Mouse (Mus musculus) neural tube, embryonic 15.5 days (tissue): ENCODE data around the gene Abl2. TPM values are rescaled to one million over a fixed set of nuclear protein-coding genes. Genes with fewer than 3 reads are reported as not detected.
"Not testable (repeated sequence)": the region's sequence is repeated elsewhere in the genome, so short reads cannot be mapped to it uniquely, and the experiment has no call there.

Experiments used
- ATAC-seq: fragments of 200-750 bp; cut with Nextera tagmentation; 2 replicates; pipeline ENCODE4 v1.8.0; 2017; ENCODE audit warnings: mild to moderate bottlenecking, moderate TSS enrichment, moderate library complexity; ENCODE audit not compliant: low FRiP score
- H3K27ac ChIP-seq: fragments of 300-500 bp; sonication (generic); replicated peaks from 2 replicates; pipeline ENCODE4 v1.5.1; 2015; ENCODE audit warnings: mild to moderate bottlenecking, inconsistent platforms
- H3K27me3 ChIP-seq: fragments of 300-500 bp; sonication (generic); replicated peaks from 2 replicates; pipeline ENCODE4 v1.6.1; 2015; ENCODE audit warnings: inconsistent platforms
- H3K36me3 ChIP-seq: fragments of 300-500 bp; sonication (generic); 2 replicates; pipeline ENCODE4 v1.6.1; 2015; ENCODE audit warnings: inconsistent platforms
- H3K4me1 ChIP-seq: fragments of 300-500 bp; sonication (generic); 2 replicates; pipeline ENCODE4 v1.6.1; 2015; ENCODE audit warnings: inconsistent platforms
- H3K4me2 ChIP-seq: fragments of 300-500 bp; sonication (generic); 2 replicates; pipeline ENCODE4 v1.6.1; 2015; ENCODE audit warnings: inconsistent platforms, mild to moderate bottlenecking, moderate library complexity
- H3K4me3 ChIP-seq: fragments of 300-500 bp; sonication (generic); replicated peaks from 2 replicates; pipeline ENCODE4 v1.5.1; 2015; ENCODE audit warnings: mild to moderate bottlenecking, inconsistent platforms
- H3K9ac ChIP-seq: fragments of 300-500 bp; sonication (generic); replicated peaks from 2 replicates; pipeline ENCODE4 v1.6.1; 2015; ENCODE audit warnings: mild to moderate bottlenecking, inconsistent platforms
- H3K9me3 ChIP-seq: fragments of 300-500 bp; sonication (generic); replicated peaks from 2 replicates; pipeline ENCODE4 v1.6.1; 2016; ENCODE audit warnings: inconsistent platforms
- WGBS: fragments of 180-500 bp; shearing (Covaris S2); methylation state at CpG from one replicate; pipeline ENCODE4 v1.1.7; 2015; ENCODE audit warnings: mixed read lengths; 5-methylcytosine and 5-hydroxymethylcytosine counted together
- polyA plus RNA-seq: library from polyadenylated mRNA; unstranded; fragments of >200 nt; fragmentation: Nextera tagmentation; extraction: Ambion mirVana; gene quantifications from 2 replicates; pipeline ENCODE4 v1.2.1, GENCODE M21; 2015

Abl2 gene
- polyA plus RNA-seq = 5.3 and 5.4 TPM in 2 replicates

DNA sequence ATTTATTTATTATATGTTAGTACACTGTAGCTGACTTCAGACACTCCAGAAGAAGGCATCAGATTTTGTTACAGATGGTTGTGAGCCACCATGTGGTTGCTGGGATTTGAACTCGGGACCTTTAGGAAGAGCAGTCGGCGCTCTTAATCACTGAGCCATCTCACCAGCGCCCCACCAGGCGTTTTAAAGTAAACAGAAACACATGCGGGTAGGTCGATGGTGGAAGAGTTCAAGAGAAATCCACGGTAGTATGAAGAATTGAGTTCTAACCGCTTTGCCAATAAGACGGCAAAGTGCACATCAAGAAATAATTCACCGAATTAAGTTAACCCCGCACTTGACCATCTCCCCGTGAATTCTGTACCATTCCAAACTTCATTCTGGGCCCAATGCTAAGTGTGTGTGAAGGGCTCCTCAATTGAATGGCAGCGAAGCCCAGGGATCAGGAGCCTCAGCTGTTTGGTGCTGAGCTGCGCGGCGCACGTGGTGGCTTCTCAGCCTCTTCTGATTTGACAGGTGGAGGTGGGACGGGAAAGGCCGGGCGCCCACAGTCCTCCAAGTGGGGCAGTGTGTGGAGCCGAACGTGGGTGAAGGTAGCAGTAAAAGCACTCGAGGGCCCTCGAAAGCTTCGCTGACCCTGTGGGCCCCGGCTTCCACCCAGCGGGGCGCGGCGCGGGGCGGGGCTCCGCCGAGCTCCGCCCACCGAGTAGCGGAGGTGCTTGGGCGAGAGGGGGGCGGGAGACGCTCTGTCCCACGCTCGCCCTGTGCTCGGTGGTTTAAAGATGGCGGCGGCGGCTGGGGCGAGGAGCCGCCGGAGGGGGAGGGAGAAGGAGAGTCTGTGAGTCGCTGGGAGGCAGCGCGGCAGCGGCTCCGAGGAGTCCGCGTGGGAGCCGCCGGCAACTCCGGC, at the start of gene Abl2:
Gene Abl2 (plus strand): TSS at position 763 of the 907 bp plus-strand sequence.
- H3K9me3 ChIP-seq = no peaks in the 10 kb centered on the region
- peak within 1 kb of the TSS; percentile 97 for H3K4me3 ChIP-seq
- ATAC-seq = peak; percentile 97
- peaks cover 26% of the 10 kb centered on the region for H3K4me1 ChIP-seq
- H3K9ac ChIP-seq = peak within 1 kb of the TSS; percentile 98
- H3K27ac ChIP-seq = peak within 1 kb of the TSS; percentile 98
- WGBS = 10% methylated on average over 55 of the region's 60 CpGs
- H3K27me3 ChIP-seq = no peaks in the 10 kb centered on the region
- H3K36me3 ChIP-seq = no peaks in the 10 kb centered on the region
- peak within 1 kb of the TSS; percentile 82 for H3K4me2 ChIP-seq

DNA sequence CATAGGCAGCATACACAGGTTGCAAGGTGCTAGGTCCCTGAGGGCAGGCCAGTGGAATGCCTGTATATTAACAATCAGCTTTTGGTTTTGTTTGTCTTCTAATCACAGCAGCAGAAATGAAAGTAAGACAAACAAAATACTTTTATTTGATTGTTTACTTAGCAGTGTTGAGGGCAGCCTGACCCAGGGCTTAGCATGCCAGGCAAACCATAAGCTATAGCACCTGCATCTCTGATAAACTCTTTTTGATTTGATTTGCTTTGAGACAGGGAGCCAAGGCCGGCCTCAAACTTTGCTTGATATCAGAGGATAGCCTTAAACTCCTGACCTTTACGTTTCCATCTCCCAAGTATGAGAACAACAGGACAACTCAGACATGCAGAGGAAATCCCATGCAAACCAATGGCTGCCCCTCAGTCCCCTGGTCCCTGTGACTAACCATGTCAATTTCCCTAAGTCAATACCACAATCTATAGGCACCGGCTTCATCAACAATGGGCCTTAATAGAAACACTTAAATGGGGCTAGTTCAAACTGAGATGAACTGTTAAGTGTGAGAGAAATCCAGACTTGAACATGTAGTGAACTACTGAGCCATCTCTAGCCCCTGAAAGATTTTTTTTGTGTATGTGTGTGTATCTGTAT, 38.3 kb upstream of the Abl2 start:
- ATAC-seq = no peak
- H3K27me3 ChIP-seq = no peaks in the 10 kb centered on the region
- no peaks in the 10 kb centered on the region for H3K36me3 ChIP-seq
- H3K9me3 ChIP-seq = no peaks in the 10 kb centered on the region
- H3K4me1 ChIP-seq = no peaks in the 10 kb centered on the region
- H3K9ac ChIP-seq = no peak overlapping the region
- no peak overlapping the region for H3K4me3 ChIP-seq
- no peak overlapping the region for H3K27ac ChIP-seq
- no peak overlapping the region for H3K4me2 ChIP-seq
- 88% methylated on average over 3 of the region's 3 CpGs for WGBS

DNA sequence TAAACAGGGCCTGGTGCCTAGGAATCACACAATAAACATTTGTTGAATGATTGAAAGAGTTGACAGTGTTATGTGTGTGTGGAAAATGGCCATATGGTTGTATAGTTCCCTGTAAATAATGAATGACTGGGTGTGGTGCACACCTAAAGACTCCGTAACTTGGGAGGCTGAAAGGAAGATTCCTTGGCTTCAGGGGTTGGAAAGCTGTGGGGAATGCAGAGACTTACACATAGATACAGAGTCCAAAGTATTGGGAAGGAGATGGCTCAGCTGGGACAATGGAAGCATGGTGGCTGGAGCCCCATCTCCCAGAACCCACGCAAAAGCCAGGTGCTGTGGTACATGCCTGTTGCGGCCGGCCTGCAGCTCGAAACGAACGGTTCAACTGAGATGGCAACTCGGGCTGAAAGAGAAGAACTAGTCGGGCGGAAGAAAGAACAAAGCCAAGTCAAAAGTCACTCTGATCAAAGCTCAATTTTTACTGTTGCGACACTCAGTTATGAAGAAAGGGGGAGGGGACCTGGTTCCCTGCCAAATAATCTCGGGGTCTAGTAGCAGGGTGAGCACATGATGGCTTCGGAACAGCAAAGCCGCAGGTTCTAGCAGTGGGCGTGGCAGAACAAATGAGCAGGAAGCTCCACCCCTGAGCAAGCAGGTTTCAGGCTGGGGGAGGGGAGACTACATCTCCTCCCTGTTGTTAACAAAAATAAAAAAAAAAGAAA, 36.6 kb upstream of the Abl2 start:
- no peaks in the 10 kb centered on the region for H3K4me1 ChIP-seq
- no peak overlapping the region for H3K9ac ChIP-seq
- H3K4me2 ChIP-seq = peak overlapping the region; percentile 26; the same call in 1 of the 2 replicates
- H3K27ac ChIP-seq = no peak overlapping the region
- H3K27me3 ChIP-seq = no peaks in the 10 kb centered on the region
- WGBS = 40% methylated on average over 15 of the region's 15 CpGs
- no peaks in the 10 kb centered on the region for H3K36me3 ChIP-seq
- no peak for ATAC-seq
- H3K4me3 ChIP-seq = no peak overlapping the region
- H3K9me3 ChIP-seq = no peaks in the 10 kb centered on the region

DNA sequence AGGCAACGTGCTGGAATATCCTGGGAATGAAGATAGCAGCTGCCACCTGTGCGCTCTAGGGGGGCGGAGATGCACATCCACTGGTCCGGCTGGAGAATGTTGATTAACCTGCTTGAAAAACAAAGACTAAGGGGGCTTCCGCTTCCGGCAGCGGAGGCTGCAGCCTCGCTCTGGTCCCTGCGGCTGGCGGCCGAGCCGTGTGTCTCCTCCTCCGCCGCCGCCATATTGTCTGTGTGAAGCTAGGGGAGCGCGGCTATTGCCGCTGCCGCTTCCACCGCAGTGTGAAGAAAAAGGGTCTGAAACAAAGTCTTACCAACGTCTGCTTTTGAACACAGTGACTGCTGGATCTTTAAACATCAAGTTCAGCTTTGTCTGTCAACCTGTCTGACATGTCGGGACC, 34.7 kb upstream of the Abl2 start, which contains the start of gene Gm10031:
Gene Gm10031 (plus strand): TSS at position 171 of the 400 bp plus-strand sequence.
- peak; percentile 79 for ATAC-seq
- H3K27me3 ChIP-seq, H3K4me1 ChIP-seq, H3K9ac ChIP-seq, H3K4me3 ChIP-seq, H3K4me2 ChIP-seq, H3K9me3 ChIP-seq, H3K27ac ChIP-seq, H3K36me3 ChIP-seq: not testable (repeated sequence)
- 97% methylated on average over 22 of the region's 22 CpGs for WGBS

- not testable (repeated sequence) for H3K27me3 ChIP-seq, H3K4me1 ChIP-seq, H3K9me3 ChIP-seq, H3K4me2 ChIP-seq, ATAC-seq, H3K9ac ChIP-seq, H3K36me3 ChIP-seq, H3K27ac ChIP-seq, H3K4me3 ChIP-seq
- WGBS = 90% methylated on average over 16 of the region's 16 CpGs
Observed at GRCm38 (mm10) chr1:156532476-156533175, 26.0 kb upstream of the Abl2 start.

DNA sequence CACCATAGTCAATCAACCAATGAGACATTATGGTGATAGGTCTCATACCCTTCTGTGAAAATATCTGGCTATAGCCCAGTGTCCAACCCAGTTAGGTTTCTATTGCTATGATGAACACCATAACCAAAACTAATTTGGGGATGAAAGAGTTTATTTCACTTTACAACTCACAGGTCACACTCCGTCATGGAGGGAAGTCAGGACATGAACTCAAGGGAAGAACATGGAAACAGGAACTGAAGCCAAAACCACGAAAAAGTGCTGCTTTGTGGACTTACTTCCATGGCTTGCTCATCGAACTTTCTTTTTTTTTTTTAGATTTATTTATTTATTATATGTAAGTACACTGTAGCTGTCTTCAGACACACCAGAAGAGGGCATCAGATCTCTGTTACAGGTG, 25.1 kb upstream of the Abl2 start:
- Histone ChIP-seq H3K27me3 (no peaks in the 10 kb centered on the region), H3K4me1 (no peaks in the 10 kb centered on the region), H3K4me2 (no peak overlapping the region), H3K36me3 (no peaks in the 10 kb centered on the region), H3K4me3 (no peak overlapping the region), H3K9me3 (no peaks in the 10 kb centered on the region), H3K9ac (no peak overlapping the region), H3K27ac (no peak overlapping the region)
- 97% methylated on average over 3 of the region's 3 CpGs for WGBS
- ATAC-seq = no peak

- Histone ChIP-seq H3K27me3 (no peaks in the 10 kb centered on the region), H3K36me3 (no peaks in the 10 kb centered on the region), H3K4me3 (no peak overlapping the region), H3K4me1 (no peaks in the 10 kb centered on the region), H3K4me2 (no peak overlapping the region), H3K9ac (no peak overlapping the region), H3K27ac (no peak overlapping the region), H3K9me3 (no peaks in the 10 kb centered on the region)
- WGBS = 90% methylated on average over 4 of the region's 4 CpGs
- ATAC-seq = no peak
Observed at GRCm38 (mm10) chr1:156533911-156534310, 24.7 kb upstream of the Abl2 start.

GRCm38 (mm10) chr1:156537031-156537430, 21.6 kb upstream of the Abl2 start:
- Histone ChIP-seq H3K4me3 (no peak overlapping the region), H3K4me1 (no peaks in the 10 kb centered on the region), H3K9me3 (no peaks in the 10 kb centered on the region), H3K36me3 (no peaks in the 10 kb centered on the region), H3K4me2 (no peak overlapping the region), H3K27ac (no peak overlapping the region), H3K27me3 (no peaks in the 10 kb centered on the region), H3K9ac (no peak overlapping the region)
- WGBS = 71% methylated on average over 2 of the region's 2 CpGs
- no peak for ATAC-seq

GRCm38 (mm10) chr1:156537701-156538100, 20.9 kb upstream of the Abl2 start:
- 90% methylated on average over 6 of the region's 6 CpGs for WGBS
- no peak for ATAC-seq
- Histone ChIP-seq H3K4me3 (no peak overlapping the region), H3K36me3 (no peaks in the 10 kb centered on the region), H3K9me3 (no peaks in the 10 kb centered on the region), H3K9ac (no peak overlapping the region), H3K4me2 (no peak overlapping the region), H3K4me1 (no peaks in the 10 kb centered on the region), H3K27ac (no peak overlapping the region), H3K27me3 (no peaks in the 10 kb centered on the region)

- Histone ChIP-seq H3K4me3 (no peak overlapping the region), H3K4me2 (no peak overlapping the region), H3K27me3 (no peaks in the 10 kb centered on the region), H3K36me3 (no peaks in the 10 kb centered on the region), H3K4me1 (no peaks in the 10 kb centered on the region), H3K27ac (no peak overlapping the region), H3K9me3 (no peaks in the 10 kb centered on the region), H3K9ac (no peak overlapping the region)
- 81% methylated on average over 3 of the region's 3 CpGs for WGBS
- no peak for ATAC-seq
Observed at GRCm38 (mm10) chr1:156538382-156538781, 20.2 kb upstream of the Abl2 start.
